14 mouse cellular contexts compared by ENCODE assay signal in the genomic region with DNA sequence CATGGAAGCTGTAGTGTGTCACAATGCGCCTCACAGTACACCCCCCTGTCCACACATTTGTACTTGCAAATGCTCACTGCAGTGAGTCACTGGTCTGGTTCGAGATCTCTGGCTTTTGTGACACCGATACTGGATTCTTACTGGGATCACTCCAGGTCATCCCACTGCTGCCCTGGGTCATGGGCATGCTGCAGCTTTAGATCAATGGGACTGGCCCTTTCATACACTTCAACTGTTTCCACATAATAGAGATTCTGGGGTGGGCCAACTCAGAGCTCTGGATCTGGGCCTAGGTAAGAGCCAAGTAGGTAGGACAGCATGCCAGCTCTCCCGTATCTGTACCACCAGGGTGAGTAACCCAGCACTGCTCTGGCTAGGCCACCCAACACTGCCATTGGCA.
"Had no signal": no experiment of that assay in that cellular context is flagged by ENCODE, and none has a peak within 500 bp of the region (broad histone marks: within the 10 kb centered on the region; RNA-seq: fewer than 3 reads in every experiment).

No protein-coding gene starts in this region.

- H3K9ac ChIP-seq: limb, embryonic 12.5 days; liver, embryonic 13.5 days; midbrain, embryonic 12.5 days; neural tube, embryonic 12.5 days had no signal

- H3K36me3 ChIP-seq: limb, embryonic 12.5 days; liver, embryonic 13.5 days; midbrain, embryonic 12.5 days; neural tube, embryonic 12.5 days had no signal

- ATAC-seq: intestine, postnatal 0 days had no signal

- H3K4me1 ChIP-seq: midbrain, embryonic 12.5 days had no signal

- H3K4me2 ChIP-seq: limb, embryonic 12.5 days; liver, embryonic 13.5 days; midbrain, embryonic 12.5 days; neural tube, embryonic 12.5 days had no signal

- H3K27ac ChIP-seq: kidney, postnatal 0 days; limb, embryonic 12.5 days; liver, embryonic 13.5 days; midbrain, embryonic 12.5 days; neural tube, embryonic 12.5 days had no signal

- H3K27me3 ChIP-seq: limb, embryonic 12.5 days; liver, embryonic 13.5 days; midbrain, embryonic 12.5 days; neural tube, embryonic 12.5 days had no signal

- DNase-seq: kidney, adult 9 months; kidney, postnatal 36 days; liver, embryonic 13.5 days; lung, adult 18-20 months; right cerebral cortex, postnatal 4 days; spleen, adult 18-20 months; thymus, adult 18-20 months; thymus, postnatal 14 days had no signal

- H3K4me3 ChIP-seq: limb, embryonic 12.5 days; liver, embryonic 13.5 days; midbrain, embryonic 12.5 days; myocyte; neural tube, embryonic 12.5 days had no signal

- H3K9me3 ChIP-seq: limb, embryonic 12.5 days; liver, embryonic 13.5 days; midbrain, embryonic 12.5 days; neural tube, embryonic 12.5 days had no signal
